Mouse (Mus musculus): Measurements from ENCODE around the gene Figla.

Figla gene

GRCm38 (mm10) chr6:86029323-86029713 lies 13.3 kb downstream of the Figla start:
- peak in 1 of 2 experiments; percentile 42 for DNase-seq

- peak; percentile 27 to 45 for DNase-seq
Observed at GRCm38 (mm10) chr6:86031527-86031926, 15.6 kb downstream of the Figla start.

- DNase-seq: no peak
Observed at GRCm38 (mm10) chr6:86033635-86034034, 17.7 kb downstream of the Figla start.

- no peak for DNase-seq
Observed at GRCm38 (mm10) chr6:86038901-86039300, 22.9 kb downstream of the Figla start.

- no peak for DNase-seq
Observed at GRCm38 (mm10) chr6:86040140-86040539, 24.2 kb downstream of the Figla start.

GRCm38 (mm10) chr6:86047510-86047909 lies 31.5 kb downstream of the Figla start:
- DNase-seq: no peak

GRCm38 (mm10) chr6:86048509-86048908 lies 32.5 kb downstream of the Figla start:
- no peak for DNase-seq

GRCm38 (mm10) chr6:86050586-86051268 lies 34.8 kb downstream of the Figla start:
- no peak for DNase-seq

- peak in 1 of 2 experiments; percentile 29 for DNase-seq
Observed at GRCm38 (mm10) chr6:86052032-86052459, 36.1 kb downstream of the Figla start.

GRCm38 (mm10) chr6:86052556-86052955 lies 36.6 kb downstream of the Figla start:
- no peak for DNase-seq

- DNase-seq: no peak
Observed at GRCm38 (mm10) chr6:86053099-86053498, 37.1 kb downstream of the Figla start.

GRCm38 (mm10) chr6:86053594-86053993 lies 37.6 kb downstream of the Figla start:
- DNase-seq: no peak

GRCm38 (mm10) chr6:86058475-86058874 lies 42.5 kb downstream of the Figla start:
- DNase-seq: no peak

GRCm38 (mm10) chr6:86059151-86059853 lies 43.3 kb downstream of the Figla start:
- DNase-seq: no peak

- DNase-seq: no peak
Observed at GRCm38 (mm10) chr6:86060170-86060569, 44.2 kb downstream of the Figla start.

- DNase-seq: no peak
Observed at GRCm38 (mm10) chr6:86062226-86062625, 46.3 kb downstream of the Figla start.

- DNase-seq: no peak
Observed at GRCm38 (mm10) chr6:86062684-86063083, 46.7 kb downstream of the Figla start.

- no peak for DNase-seq
Observed at GRCm38 (mm10) chr6:86064318-86065016, 48.5 kb downstream of the Figla start.

GRCm38 (mm10) chr6:86066727-86067126 lies 50.8 kb downstream of the Figla start:
- DNase-seq: no peak

GRCm38 (mm10) chr6:86067145-86067544 lies 51.2 kb downstream of the Figla start:
- no peak for DNase-seq

- no peak for DNase-seq
Observed at GRCm38 (mm10) chr6:86069009-86069408, 53.0 kb downstream of the Figla start.

GRCm38 (mm10) chr6:86069856-86070255 lies 53.9 kb downstream of the Figla start:
- DNase-seq: no peak

- no peak for DNase-seq
Observed at GRCm38 (mm10) chr6:86070277-86070676, 54.3 kb downstream of the Figla start.
